Mouse (Mus musculus) embryonic fibroblast, embryonic 13.5 days (primary cell): Measurements from ENCODE around the gene Vamp5. TPM values are rescaled to one million over a fixed set of nuclear protein-coding genes. Genes with fewer than 3 reads are reported as not detected.

Source experiments
- H3K27ac ChIP-seq: 2 replicates; pipeline ENCODE4 v1.5.1; 2012; ENCODE audit warnings: low read length, control low read depth, inconsistent platforms; ENCODE audit not compliant: insufficient read depth
- H3K4me1 ChIP-seq: 2 replicates; pipeline ENCODE4 v1.6.1; 2011; ENCODE audit warnings: low read length; ENCODE audit not compliant: control insufficient read depth, insufficient read depth
- H3K4me3 ChIP-seq: 2 replicates; pipeline ENCODE4 v1.5.1; 2011; ENCODE audit warnings: mild to moderate bottlenecking, control low read depth, low read length; ENCODE audit not compliant: insufficient read depth
- CTCF ChIP-seq: IDR thresholded peaks from 2 replicates; pipeline ENCODE4 v1.5.1; 2011; ENCODE audit warnings: mild to moderate bottlenecking, control low read depth, low read length, moderate library complexity, borderline replicate concordance; ENCODE audit not compliant: insufficient read depth
- POLR2A ChIP-seq: IDR thresholded peaks from 2 replicates; pipeline ENCODE4 v1.6.1; 2011; ENCODE audit warnings: low read depth, mild to moderate bottlenecking, control low read depth, low read length, moderate library complexity
- polyA plus RNA-seq: library from polyadenylated mRNA; stranded (reverse); fragments of >200 nt; gene quantifications from 2 replicates; pipeline ENCODE4 v1.2.4, GENCODE M21; 2011; ENCODE audit warnings: low read depth; ENCODE audit not compliant: missing spikeins, insufficient read length

The Vamp5 gene
- polyA plus RNA-seq, 1 experiment, result 20.1 TPM

DNA sequence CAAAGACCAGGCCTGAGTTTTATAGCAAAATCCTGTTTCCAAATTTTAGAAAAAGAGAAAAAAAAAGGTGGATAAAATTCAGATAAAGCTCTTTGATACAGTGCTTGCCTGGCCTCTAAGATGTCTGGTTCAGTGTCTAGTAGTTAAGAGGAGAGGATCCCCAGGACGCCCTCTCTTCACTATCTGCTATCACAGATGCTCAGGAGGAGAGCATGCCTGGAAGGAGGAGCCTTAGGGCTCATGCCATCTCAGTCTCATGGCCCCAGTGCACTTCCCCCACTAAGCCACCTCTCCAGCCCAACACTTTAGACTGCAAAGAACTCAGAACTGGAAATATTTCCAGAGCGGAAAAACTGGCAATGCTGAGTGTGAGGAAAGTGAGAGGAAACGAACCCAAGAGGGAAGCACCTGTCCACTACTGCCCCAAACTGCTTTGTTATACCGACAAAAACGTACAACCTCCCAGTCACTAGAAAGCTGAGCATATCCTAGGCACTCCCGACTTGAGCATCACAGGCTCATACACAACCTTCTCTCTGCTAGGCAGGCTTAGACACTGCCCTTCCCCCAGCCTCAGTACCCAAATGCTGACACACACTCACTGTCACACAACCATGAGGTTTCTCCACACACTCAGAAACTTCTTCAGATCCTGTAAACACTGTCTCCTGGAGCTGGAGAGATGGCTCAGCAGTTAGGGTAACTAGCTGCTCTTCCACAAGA, 56.3 kb downstream of the Vamp5 start:
- TF ChIP-seq CTCF (no peak), POLR2A (no peak)
- no peaks in the 10 kb centered on the region for H3K4me1 ChIP-seq
- H3K27ac ChIP-seq, result no peak overlapping the region
- no peak overlapping the region for H3K4me3 ChIP-seq

DNA sequence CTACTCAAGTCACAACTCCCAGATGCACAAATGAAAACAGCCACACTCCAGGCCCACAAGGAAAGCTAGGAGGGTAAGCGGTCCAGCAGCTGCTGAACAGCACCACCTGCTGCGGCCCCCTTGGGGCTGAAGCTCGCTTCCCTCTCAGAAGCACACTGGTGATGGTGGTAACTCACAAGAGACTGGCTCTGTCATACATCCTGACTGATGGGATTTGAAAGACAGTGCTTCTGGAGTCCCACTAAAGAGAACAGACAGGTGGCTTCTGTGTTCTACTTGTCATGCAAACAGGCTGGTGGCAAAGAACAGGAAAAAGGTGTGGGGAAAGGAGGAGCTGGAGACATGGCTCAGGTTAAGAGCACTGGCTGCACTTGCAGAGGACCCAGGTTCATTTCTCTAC, 57.3 kb downstream of the Vamp5 start:
- no peak for TF ChIP-seq POLR2A
- TF ChIP-seq CTCF, result no peak
- Histone ChIP-seq H3K4me3 (no peak overlapping the region), H3K27ac (no peak overlapping the region), H3K4me1 (no peaks in the 10 kb centered on the region)

GRCm38 (mm10) chr6:72319019-72319418, 61.2 kb downstream of the Vamp5 start:
- Histone ChIP-seq H3K4me1 (no peaks in the 10 kb centered on the region), H3K4me3 (no peak overlapping the region)

More at GRCm38 (mm10) chr6:72319019-72319418, 61.2 kb downstream of the Vamp5 start:
- 0 out of 2 replicates have a peak, but pooled peaks have one; percentile 13 for TF ChIP-seq CTCF
- no peak for TF ChIP-seq POLR2A
- H3K27ac ChIP-seq, result no peak overlapping the region

Other genes starting within 250 kb of the Vamp5 start
- gene Atoh8, start 144.9 kb downstream of the Vamp5 start, polyA plus RNA-seq, result 14.0 and 16.2 TPM in 2 replicates
- gene Sftpb, start 75.9 kb downstream of the Vamp5 start, polyA plus RNA-seq, result not detected in 2 replicates
- 73.5 and 75.2 TPM in 2 replicates for gene Usp39, start 35.3 kb downstream of the Vamp5 start, polyA plus RNA-seq
- 11.3 and 14.5 TPM in 2 replicates for gene 0610030E20Rik, start 33.2 kb downstream of the Vamp5 start, polyA plus RNA-seq
- gene Tmem150a, start 25.0 kb downstream of the Vamp5 start, polyA plus RNA-seq, result 35.5 and 47.6 TPM in 2 replicates
- gene Rnf181, start 13.5 kb downstream of the Vamp5 start, polyA plus RNA-seq, result 80.0 and 99.9 TPM in 2 replicates
- gene Vamp8, start 10.2 kb upstream of the Vamp5 start, polyA plus RNA-seq, result 89.7 and 108 TPM in 2 replicates
- gene Ggcx, start 33.8 kb upstream of the Vamp5 start, polyA plus RNA-seq, result 60.6 and 67.0 TPM in 2 replicates
- gene Mat2a, start 59.1 kb upstream of the Vamp5 start, polyA plus RNA-seq, result 215 and 258 TPM in 2 replicates
- gene Sh2d6, start 141.2 kb upstream of the Vamp5 start, polyA plus RNA-seq, result 1.8 and 1.9 TPM in 2 replicates
- gene Capg, start 163.9 kb upstream of the Vamp5 start, polyA plus RNA-seq, result 95.7 and 182 TPM in 2 replicates
- gene Elmod3, start 217.9 kb upstream of the Vamp5 start, polyA plus RNA-seq, result 8.1 and 8.8 TPM in 2 replicates
- 11.0 and 12.3 TPM in 2 replicates for gene Retsat, start 218.0 kb upstream of the Vamp5 start, polyA plus RNA-seq
- 50.0 and 52.7 TPM in 2 replicates for gene Tgoln1, start 236.5 kb upstream of the Vamp5 start, polyA plus RNA-seq